Mouse (Mus musculus) kidney, embryonic 14.5 days (tissue): ENCODE data around the gene Nhlrc2. TPM values are rescaled to one million over a fixed set of nuclear protein-coding genes. Genes with fewer than 3 reads are reported as not detected.

Source experiments
- ATAC-seq: fragments of 200-750 bp; cut with Nextera tagmentation; 2 replicates; pipeline ENCODE4 v1.8.0; 2017; ENCODE audit warnings: moderate number of reproducible peaks, mild to moderate bottlenecking, moderate TSS enrichment, moderate library complexity; ENCODE audit not compliant: low FRiP score, low TSS enrichment
- H3K27ac ChIP-seq: fragments of 300-500 bp; sonication (generic); 2 replicates; pipeline ENCODE4 v1.5.1; 2014; ENCODE audit warnings: low read depth, mild to moderate bottlenecking, low read length, moderate library complexity, mixed read lengths
- H3K27me3 ChIP-seq: fragments of 300-500 bp; sonication (generic); 2 replicates; pipeline ENCODE4 v1.6.1; 2014; ENCODE audit warnings: mild to moderate bottlenecking, low read length; ENCODE audit not compliant: control insufficient read depth, insufficient read depth
- H3K36me3 ChIP-seq: fragments of 300-500 bp; sonication (generic); 2 replicates; pipeline ENCODE4 v1.6.1; 2014; ENCODE audit warnings: low read length, mixed read lengths; ENCODE audit not compliant: control insufficient read depth, insufficient read depth
- H3K4me1 ChIP-seq: fragments of 300-500 bp; sonication (generic); 2 replicates; pipeline ENCODE4 v1.6.1; 2014; ENCODE audit warnings: low read length, mixed read lengths; ENCODE audit not compliant: control insufficient read depth, insufficient read depth
- H3K4me2 ChIP-seq: fragments of 300-500 bp; sonication (generic); replicated peaks from 2 replicates; pipeline ENCODE4 v1.6.1; 2014; ENCODE audit warnings: low read depth, mild to moderate bottlenecking, low read length
- H3K4me3 ChIP-seq: fragments of 300-500 bp; sonication (generic); 2 replicates; pipeline ENCODE4 v1.5.1; 2014; ENCODE audit warnings: mild to moderate bottlenecking, low read length
- H3K9ac ChIP-seq: fragments of 300-500 bp; sonication (generic); 2 replicates; pipeline ENCODE4 v1.6.1; 2014; ENCODE audit warnings: low read depth, mild to moderate bottlenecking, low read length, moderate library complexity
- H3K9me3 ChIP-seq: fragments of 300-500 bp; sonication (generic); 2 replicates; pipeline ENCODE4 v1.6.1; 2016; ENCODE audit warnings: low read length; ENCODE audit not compliant: control insufficient read depth
- WGBS: fragments of 180-500 bp; shearing (Covaris S2); extraction: QIAGEN DNeasy Blood & Tissue Kit; methylation state at CpG from one replicate; pipeline ENCODE4 v1.1.7; 2014; 5-methylcytosine and 5-hydroxymethylcytosine counted together
- polyA plus RNA-seq: library from polyadenylated mRNA; unstranded; fragments of >200 nt; fragmentation: Nextera tagmentation; extraction: Ambion mirVana; gene quantifications from 2 replicates; pipeline ENCODE4 v1.2.1, GENCODE M21; 2014

Nhlrc2 gene
- polyA plus RNA-seq, 1 experiment from 2014 or later = 17.8 TPM

DNA sequence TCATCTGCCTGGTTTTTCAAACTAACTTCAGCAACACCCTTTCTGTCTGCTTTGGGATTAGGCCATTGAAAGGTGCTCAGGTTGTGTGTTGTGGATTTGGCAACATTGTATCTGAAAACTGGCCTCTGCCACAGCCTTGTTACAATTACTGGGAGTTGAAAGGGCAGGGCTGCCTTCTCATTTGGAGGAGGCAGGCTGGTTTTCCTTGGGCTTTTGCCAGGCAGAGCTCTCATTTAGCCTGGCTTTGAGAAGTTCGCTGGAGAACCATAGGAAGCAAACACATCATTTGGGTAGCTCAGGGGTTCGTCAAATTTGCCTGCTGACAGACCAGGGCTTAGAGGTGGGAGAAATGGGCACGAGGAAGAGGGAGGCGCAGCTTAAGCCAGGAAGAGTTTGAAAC lies 71.5 kb downstream of the Nhlrc2 start:
- H3K4me3 ChIP-seq = no peak overlapping the region
- H3K9ac ChIP-seq = no peak overlapping the region
- H3K9me3 ChIP-seq = no peaks in the 10 kb centered on the region
- no peaks in the 10 kb centered on the region for H3K4me1 ChIP-seq
- H3K4me2 ChIP-seq = no peak overlapping the region
- no peak overlapping the region for H3K27ac ChIP-seq
- no peak for ATAC-seq
- WGBS = 69% methylated on average over 4 of the region's 4 CpGs
- H3K27me3 ChIP-seq = no peaks in the 10 kb centered on the region
- no peaks in the 10 kb centered on the region for H3K36me3 ChIP-seq

DNA sequence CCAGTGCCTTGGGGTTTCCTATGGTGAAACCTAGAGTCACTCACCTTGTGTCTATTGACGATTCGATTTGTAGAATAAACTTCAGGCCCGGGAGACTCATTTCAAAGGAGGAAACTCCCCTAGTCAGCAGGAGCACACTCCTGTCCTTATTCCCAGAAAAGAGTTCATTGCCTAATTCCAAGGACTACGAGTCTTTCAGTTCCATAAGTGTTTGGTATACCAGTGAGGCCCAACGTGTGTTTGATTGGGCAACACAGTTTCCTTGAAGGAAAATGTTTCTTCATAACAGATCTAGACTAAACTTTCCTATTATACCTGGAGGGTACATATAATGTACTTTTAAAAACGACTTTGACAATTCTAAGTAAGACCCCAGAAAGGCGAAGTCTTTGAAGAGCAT lies 73.8 kb downstream of the Nhlrc2 start:
- H3K36me3 ChIP-seq = no peaks in the 10 kb centered on the region
- no peaks in the 10 kb centered on the region for H3K9me3 ChIP-seq
- H3K27ac ChIP-seq = no peak overlapping the region
- H3K4me1 ChIP-seq = no peaks in the 10 kb centered on the region
- WGBS = 87% methylated on average over 7 of the region's 7 CpGs
- no peak overlapping the region for H3K4me3 ChIP-seq
- no peak for ATAC-seq
- H3K27me3 ChIP-seq = no peaks in the 10 kb centered on the region
- H3K4me2 ChIP-seq = no peak overlapping the region
- no peak overlapping the region for H3K9ac ChIP-seq

DNA sequence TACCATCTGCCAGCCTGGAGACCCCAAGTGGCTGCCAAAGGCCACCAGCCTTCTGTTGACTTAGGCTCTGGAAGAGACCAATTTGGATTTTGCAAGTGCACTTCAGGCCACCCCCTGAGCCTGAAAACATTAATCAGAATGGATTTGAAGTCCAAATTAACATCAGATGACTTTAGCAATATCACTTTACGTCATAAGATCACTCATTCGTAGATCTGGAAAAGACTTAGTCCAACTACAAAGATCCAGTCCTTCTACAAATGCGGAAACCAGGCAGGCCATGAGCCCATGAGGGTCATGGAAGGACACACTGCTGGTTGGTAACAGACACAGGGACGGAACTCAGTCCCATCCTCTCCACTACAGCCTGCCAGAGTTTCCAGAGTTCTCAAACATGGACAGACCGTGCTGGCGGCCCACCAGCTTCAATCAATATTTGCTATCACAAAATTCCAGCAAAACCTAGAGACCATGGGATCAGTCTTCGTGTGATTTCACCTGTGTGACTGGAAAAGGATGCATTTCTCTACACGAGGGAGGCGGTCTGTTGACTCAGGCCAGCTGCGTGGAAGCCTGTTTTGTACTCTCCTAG lies 79.9 kb downstream of the Nhlrc2 start:
- Histone ChIP-seq H3K27me3 (no peaks in the 10 kb centered on the region), H3K4me3 (no peak overlapping the region), H3K4me2 (no peak overlapping the region), H3K4me1 (peaks cover 4% of the 10 kb centered on the region; the same call in 1 of the 2 replicates), H3K9ac (no peak overlapping the region), H3K9me3 (no peaks in the 10 kb centered on the region), H3K36me3 (no peaks in the 10 kb centered on the region), H3K27ac (no peak overlapping the region)
- WGBS = 87% methylated on average over 10 of the region's 10 CpGs
- ATAC-seq = no peak

DNA sequence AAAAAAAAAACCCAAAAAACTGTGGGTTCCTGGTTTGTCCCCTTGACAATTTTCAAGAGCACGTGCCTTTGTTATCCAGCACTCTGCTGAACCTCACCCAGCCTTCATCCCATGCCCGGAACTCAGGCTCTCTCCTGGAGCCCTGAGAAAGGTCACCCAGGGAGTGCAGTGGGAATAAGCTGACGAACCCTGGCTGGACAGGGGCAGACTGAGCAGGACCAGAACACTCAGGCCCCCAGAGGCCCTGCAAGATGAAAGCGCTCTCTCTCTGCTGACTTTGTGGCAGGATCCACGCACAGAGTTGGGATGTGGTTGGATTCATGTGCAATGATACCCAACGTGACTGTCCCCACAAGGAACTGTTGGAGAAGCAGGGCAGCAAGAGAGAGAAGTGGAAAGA lies 81.6 kb downstream of the Nhlrc2 start:
- Histone ChIP-seq H3K36me3 (no peaks in the 10 kb centered on the region), H3K27me3 (no peaks in the 10 kb centered on the region), H3K9me3 (no peaks in the 10 kb centered on the region), H3K4me1 (peaks cover 4% of the 10 kb centered on the region; the same call in 1 of the 2 replicates), H3K9ac (no peak overlapping the region), H3K4me3 (no peak overlapping the region), H3K4me2 (no peak overlapping the region), H3K27ac (no peak overlapping the region)
- 78% methylated on average over 6 of the region's 6 CpGs for WGBS
- ATAC-seq = no peak

DNA sequence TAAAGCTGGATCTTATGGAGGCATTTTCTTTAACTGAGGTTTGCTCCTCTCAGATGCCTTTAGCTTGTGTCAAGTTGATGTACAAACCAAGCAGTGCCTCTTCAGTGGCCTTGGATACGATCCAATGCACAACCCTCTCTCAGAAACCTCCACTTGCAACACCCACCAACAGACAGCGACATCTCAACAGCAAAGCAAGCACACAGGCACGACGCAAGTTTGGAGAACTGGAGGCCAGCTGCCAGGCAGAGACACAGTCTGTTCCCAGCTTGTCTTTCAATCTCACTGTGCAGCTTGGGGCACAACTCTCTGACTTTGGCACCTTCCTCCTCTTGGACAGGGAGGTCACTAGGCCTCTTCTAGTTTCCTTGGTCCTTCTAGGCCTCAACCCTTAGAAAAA lies 83.0 kb downstream of the Nhlrc2 start:
- 88% methylated on average over 4 of the region's 4 CpGs for WGBS

DNA sequence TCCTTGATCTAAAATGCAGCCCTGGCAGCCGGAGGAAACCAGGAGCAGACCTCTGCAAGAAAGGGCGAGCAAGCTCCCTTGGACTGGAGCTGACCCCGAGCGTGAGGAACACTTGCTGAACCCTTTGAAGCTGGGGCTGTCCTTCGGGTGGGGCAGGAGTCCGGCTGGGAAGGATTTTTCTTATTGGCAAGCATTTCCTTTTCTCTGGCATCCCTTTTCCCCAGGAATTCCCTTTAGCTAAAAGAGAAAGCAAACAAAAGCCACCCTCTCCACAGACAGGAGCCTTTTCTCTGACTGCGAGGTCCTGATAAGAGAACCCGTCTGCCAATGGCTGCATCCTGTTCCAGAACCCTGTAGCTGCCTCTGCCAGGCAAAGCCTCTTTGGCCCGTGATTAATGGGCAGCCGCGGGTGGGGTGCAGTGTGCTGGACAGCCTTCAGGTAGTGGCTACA lies 83.4 kb downstream of the Nhlrc2 start:
- no peak overlapping the region for H3K4me3 ChIP-seq
- no peaks in the 10 kb centered on the region for H3K36me3 ChIP-seq
- no peak for ATAC-seq
- H3K27me3 ChIP-seq = no peaks in the 10 kb centered on the region
- peaks cover 4% of the 10 kb centered on the region; the same call in 1 of the 2 replicates for H3K4me1 ChIP-seq
- H3K9me3 ChIP-seq = no peaks in the 10 kb centered on the region
- no peak overlapping the region for H3K4me2 ChIP-seq
- WGBS = 60% methylated on average over 11 of the region's 11 CpGs
- H3K9ac ChIP-seq = no peak overlapping the region
- H3K27ac ChIP-seq = no peak overlapping the region

More for the DNA sequence above, 83.0 kb downstream of the Nhlrc2 start:
- H3K36me3 ChIP-seq = no peaks in the 10 kb centered on the region
- H3K27me3 ChIP-seq = no peaks in the 10 kb centered on the region
- no peak overlapping the region for H3K4me2 ChIP-seq
- H3K27ac ChIP-seq = no peak overlapping the region
- H3K9ac ChIP-seq = no peak overlapping the region
- peaks cover 4% of the 10 kb centered on the region; the same call in 1 of the 2 replicates for H3K4me1 ChIP-seq
- no peak for ATAC-seq
- H3K4me3 ChIP-seq = no peak overlapping the region
- no peaks in the 10 kb centered on the region for H3K9me3 ChIP-seq

DNA sequence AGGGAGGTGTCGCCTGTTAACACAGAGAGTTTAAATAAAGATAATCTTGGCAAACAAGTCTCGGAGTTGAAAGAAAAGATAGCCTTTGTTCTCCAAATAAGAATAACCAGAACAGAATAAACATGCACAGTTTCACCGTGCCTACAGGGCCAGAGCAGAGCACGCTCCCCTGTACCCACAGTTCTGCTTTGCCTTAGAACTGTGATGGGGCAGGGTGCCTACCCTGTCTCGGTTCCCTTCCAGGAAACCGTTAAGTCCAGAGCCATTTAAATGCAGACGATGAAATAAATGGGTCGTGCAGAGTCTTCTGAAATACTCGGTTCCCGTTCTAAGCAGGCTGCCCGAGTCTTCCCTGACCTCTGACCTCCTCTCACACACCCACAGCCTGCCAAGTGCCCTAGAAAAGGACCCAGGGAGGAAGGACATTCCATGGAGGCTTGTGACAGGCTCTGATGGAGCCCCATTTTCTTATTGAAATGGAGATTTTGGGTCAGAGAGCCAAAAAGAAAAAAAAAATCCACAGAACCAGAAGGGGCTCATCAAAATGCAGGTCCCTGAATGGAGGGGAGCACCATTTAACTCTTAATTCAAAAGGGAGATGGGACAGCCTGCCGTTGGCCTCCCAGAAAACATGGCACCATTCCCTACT lies 89.1 kb downstream of the Nhlrc2 start:
- WGBS = 61% methylated on average over 12 of the region's 12 CpGs

DNA sequence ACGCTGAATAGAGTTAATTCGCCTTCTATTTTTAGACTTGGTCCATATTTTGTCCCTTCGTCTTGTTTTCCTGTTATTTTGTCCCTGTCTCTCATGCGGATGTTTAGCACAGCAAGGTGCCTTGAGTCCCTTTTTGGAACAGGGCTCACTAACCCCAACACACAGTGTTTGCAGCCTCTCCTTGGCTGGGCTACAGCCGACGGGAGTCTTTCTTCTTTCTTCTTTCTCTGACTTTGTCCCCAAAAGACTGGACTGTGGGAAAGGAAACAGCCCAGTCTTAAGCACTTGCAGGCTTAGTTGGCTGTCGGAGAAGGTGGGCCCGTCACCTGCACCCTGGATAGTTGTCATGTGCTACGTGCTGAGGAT lies 89.6 kb downstream of the Nhlrc2 start:
- no peaks in the 10 kb centered on the region for H3K36me3 ChIP-seq
- no peak overlapping the region for H3K9ac ChIP-seq
- H3K27me3 ChIP-seq = no peaks in the 10 kb centered on the region
- H3K4me3 ChIP-seq = no peak overlapping the region
- no peak overlapping the region for H3K4me2 ChIP-seq
- no peaks in the 10 kb centered on the region for H3K4me1 ChIP-seq
- peaks cover 4% of the 10 kb centered on the region; the same call in 1 of the 2 replicates for H3K9me3 ChIP-seq
- 90% methylated on average over 9 of the region's 9 CpGs for WGBS
- no peak overlapping the region for H3K27ac ChIP-seq
- ATAC-seq = no peak

More for the DNA sequence above, 89.1 kb downstream of the Nhlrc2 start:
- ATAC-seq = no peak
- Histone ChIP-seq H3K9me3 (peaks cover 3% of the 10 kb centered on the region; the same call in 1 of the 2 replicates), H3K9ac (no peak overlapping the region), H3K27me3 (no peaks in the 10 kb centered on the region), H3K4me3 (no peak overlapping the region), H3K4me1 (no peaks in the 10 kb centered on the region), H3K4me2 (no peak overlapping the region), H3K27ac (no peak overlapping the region), H3K36me3 (no peaks in the 10 kb centered on the region)

DNA sequence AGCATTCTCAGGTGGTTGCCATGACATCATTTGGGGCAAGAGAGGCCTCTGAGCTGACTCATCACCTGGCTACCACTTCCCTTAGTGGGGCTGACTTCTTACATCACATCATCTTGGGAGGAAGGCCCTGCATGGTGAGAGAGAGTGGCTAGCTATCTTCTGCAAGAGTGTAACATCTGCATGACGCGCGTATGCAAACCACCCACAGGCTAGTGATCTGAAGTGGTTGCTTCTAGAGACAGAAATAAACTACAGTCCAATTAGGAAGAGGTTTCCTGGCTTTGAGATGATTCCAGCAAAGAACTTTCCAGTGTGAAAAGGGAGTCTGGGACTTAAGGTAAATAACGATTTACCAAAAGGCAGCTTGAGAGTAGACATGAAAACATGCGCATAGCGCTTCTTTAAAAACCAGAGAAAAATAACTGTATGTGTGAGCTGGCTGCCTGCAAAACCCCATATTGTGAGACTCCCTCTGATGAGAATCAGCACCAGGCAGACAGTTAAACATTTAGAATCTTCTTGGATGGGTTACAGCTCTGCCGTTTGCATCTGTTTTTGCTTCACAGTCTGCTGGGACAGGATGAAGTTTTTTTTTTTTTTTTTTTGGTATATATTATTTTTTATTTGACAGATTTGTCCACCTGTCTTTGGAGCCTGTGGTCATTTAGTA lies 99.5 kb downstream of the Nhlrc2 start:
- ATAC-seq = no peak
- Histone ChIP-seq H3K4me3 (no peak overlapping the region), H3K27ac (no peak overlapping the region), H3K4me1 (peaks cover 7% of the 10 kb centered on the region; the same call in 1 of the 2 replicates), H3K36me3 (no peaks in the 10 kb centered on the region), H3K9me3 (no peaks in the 10 kb centered on the region), H3K9ac (no peak overlapping the region), H3K27me3 (peaks cover 14% of the 10 kb centered on the region; the same call in 1 of the 2 replicates), H3K4me2 (no peak overlapping the region)
- 91% methylated on average over 7 of the region's 7 CpGs for WGBS
